Mouse (Mus musculus): ENCODE data around the gene Bpifb4.

Bpifb4 gene

GRCm38 (mm10) chr2:153937843-153938242, at the start of gene Bpifb4:
TSS of gene Bpifb4 (plus strand) at chr2:153938212.
- DNase-seq: no peak

- DNase-seq: no peak
Measured at GRCm38 (mm10) chr2:153899111-153899510, 38.9 kb upstream of the Bpifb4 start.

GRCm38 (mm10) chr2:153900088-153900487, 37.9 kb upstream of the Bpifb4 start, which contains the start of gene Bpifb6:
TSS of gene Bpifb6 (plus strand) at chr2:153900388.
- DNase-seq: no peak

- DNase-seq: no peak
Measured at GRCm38 (mm10) chr2:153902726-153903125, 35.3 kb upstream of the Bpifb4 start.

GRCm38 (mm10) chr2:153906626-153907025, 31.4 kb upstream of the Bpifb4 start:
- DNase-seq: no peak

GRCm38 (mm10) chr2:153914151-153914550, 23.9 kb upstream of the Bpifb4 start:
- DNase-seq: no peak

GRCm38 (mm10) chr2:153917930-153918329, 20.1 kb upstream of the Bpifb4 start, which contains the start of gene Bpifb3:
TSS of gene Bpifb3 (plus strand) at chr2:153918230.
- DNase-seq: no peak

- DNase-seq: no peak
Measured at GRCm38 (mm10) chr2:153921246-153921645, 16.8 kb upstream of the Bpifb4 start.

GRCm38 (mm10) chr2:153929871-153930413, 8.1 kb upstream of the Bpifb4 start:
- DNase-seq: peak in 1 of 2 experiments; percentile 48

- DNase-seq: no peak
Measured at GRCm38 (mm10) chr2:153931125-153931524, 6.9 kb upstream of the Bpifb4 start.

- no peak for DNase-seq
Measured at GRCm38 (mm10) chr2:153933311-153933710, 4.7 kb upstream of the Bpifb4 start.

- DNase-seq: no peak
Measured at GRCm38 (mm10) chr2:153935348-153935747, 2.7 kb upstream of the Bpifb4 start.

GRCm38 (mm10) chr2:153943537-153943936, 5.5 kb downstream of the Bpifb4 start:
- peak in 1 of 2 experiments; percentile 46 for DNase-seq

- DNase-seq: no peak
Measured at GRCm38 (mm10) chr2:153944567-153944966, 6.6 kb downstream of the Bpifb4 start.

- peak; percentile 45 to 68 for DNase-seq
Measured at GRCm38 (mm10) chr2:153952897-153953296, 14.9 kb downstream of the Bpifb4 start.

GRCm38 (mm10) chr2:153953836-153954235, 15.8 kb downstream of the Bpifb4 start:
- DNase-seq: peak in 1 of 2 experiments; percentile 44

GRCm38 (mm10) chr2:153962821-153963331, 24.9 kb downstream of the Bpifb4 start:
- no peak for DNase-seq

- DNase-seq: no peak
Measured at GRCm38 (mm10) chr2:153963334-153963733, 25.3 kb downstream of the Bpifb4 start.

GRCm38 (mm10) chr2:153970221-153970620, 32.2 kb downstream of the Bpifb4 start:
- no peak for DNase-seq

- no peak for DNase-seq
Measured at GRCm38 (mm10) chr2:153974582-153974981, 36.6 kb downstream of the Bpifb4 start, which contains the start of gene Bpifa6. TSS of gene Bpifa6 (plus strand) at chr2:153974945.

- peak; percentile 77 to 89 for DNase-seq
Measured at GRCm38 (mm10) chr2:153995770-153996169, 57.8 kb downstream of the Bpifb4 start.

- no peak for DNase-seq
Measured at GRCm38 (mm10) chr2:154000501-154000900, 62.5 kb downstream of the Bpifb4 start.

- DNase-seq: no peak
Measured at GRCm38 (mm10) chr2:154001056-154001455, 63.0 kb downstream of the Bpifb4 start.

- no peak for DNase-seq
Measured at GRCm38 (mm10) chr2:154004456-154004855, 66.4 kb downstream of the Bpifb4 start.

- no peak for DNase-seq
Measured at GRCm38 (mm10) chr2:154005094-154005493, 67.1 kb downstream of the Bpifb4 start.

Measured in kidney, postnatal 25 days (tissue).